Mouse (Mus musculus) T-cell, adult 66 days (primary cell): ENCODE data around the gene H2-D1. TPM values are rescaled to one million over a fixed set of nuclear protein-coding genes. Genes with fewer than 3 reads are reported as not detected.

ENCODE experiments used
- total RNA-seq, 2 experiments: library from RNA; stranded (reverse); gene quantifications; 3 replicates in 1 of 2; 4 replicates in 1 of 2; pipeline ENCODE4 v1.2.4; 2023

The H2-D1 gene
- 1,000 to 10,000 TPM; 2,662 to 2,726 TPM for total RNA-seq

DNA sequence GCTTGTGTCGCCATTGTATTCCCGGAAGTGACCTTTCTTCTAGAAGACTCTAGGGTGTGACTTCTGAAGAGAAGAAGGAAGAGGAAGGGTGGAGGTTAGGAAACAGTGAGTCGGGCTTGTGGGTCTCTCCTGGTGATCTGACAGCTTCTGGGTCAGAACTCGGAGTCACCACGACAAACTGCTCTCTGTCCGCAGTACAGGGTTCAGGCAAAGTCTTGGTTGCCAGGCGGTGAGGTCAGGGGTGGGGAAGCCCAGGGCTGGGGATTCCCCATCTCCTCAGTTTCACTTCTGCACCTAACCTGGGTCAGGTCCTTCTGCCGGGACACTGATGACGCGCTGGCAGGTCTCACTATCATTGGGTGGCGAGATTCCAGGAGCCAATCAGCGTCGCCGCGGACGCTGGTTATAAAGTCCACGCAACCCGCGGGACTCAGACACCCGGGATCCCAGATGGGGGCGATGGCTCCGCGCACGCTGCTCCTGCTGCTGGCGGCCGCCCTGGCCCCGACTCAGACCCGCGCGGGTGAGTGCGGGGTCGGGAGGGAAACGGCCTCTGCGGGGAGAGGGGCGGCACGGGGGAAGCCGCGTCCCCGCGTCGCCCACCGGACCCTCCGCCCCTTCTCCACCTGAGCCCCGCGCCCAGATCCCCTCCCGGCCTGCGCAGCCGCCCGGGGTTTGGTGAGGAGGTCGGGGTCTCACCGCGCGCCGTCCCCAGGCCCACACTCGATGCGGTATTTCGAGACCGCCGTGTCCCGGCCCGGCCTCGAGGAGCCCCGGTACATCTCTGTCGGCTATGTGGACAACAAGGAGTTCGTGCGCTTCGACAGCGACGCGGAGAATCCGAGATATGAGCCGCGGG, at the start of gene H2-D1:
Gene H2-D1, plus strand, starts transcription at position 67 of the 859 bp plus-strand sequence.

DNA sequence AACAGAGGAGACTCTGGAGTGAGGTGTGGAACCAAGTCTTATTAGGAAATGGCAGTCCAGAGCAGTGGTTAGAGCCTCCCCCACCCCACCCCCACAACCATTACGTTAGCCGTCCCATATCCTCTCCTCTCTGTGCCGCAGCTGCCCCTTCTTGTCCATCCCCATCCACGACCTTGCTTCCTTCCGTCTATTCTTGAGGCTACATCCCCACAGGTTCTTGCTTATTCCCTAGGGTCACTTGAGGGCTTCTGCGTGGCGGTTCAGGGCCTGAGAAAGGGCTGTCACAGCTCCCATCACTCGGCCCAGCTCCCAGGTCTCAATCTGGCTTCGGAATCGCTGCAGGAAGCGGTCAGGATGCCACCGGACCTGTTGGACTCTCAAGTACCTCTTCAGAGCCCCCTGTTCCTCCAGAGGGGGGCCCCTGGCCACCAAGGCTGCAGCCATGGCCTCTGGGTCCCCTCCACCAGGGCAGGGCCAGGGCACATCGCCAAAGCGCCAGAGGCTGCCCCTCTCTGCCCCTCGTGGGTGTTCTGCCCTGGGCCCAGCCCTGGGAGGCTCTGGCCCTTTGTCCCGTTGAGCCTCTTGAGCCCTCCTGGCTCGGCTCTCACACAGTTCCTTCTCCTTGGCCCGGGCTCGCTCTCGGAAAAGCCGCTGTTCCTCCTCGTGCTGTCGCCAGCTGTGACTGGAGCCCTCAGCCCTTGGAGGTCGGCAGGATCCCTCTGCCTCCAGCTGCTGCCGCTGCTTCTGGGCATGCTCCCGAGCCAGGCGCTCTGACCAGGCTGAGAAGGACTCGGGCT, 42.2 kb upstream of the H2-D1 start, which contains the start of gene Gm16181:
Gene Gm16181, plus strand, starts transcription at position 679 of the 797 bp plus-strand sequence.

DNA sequence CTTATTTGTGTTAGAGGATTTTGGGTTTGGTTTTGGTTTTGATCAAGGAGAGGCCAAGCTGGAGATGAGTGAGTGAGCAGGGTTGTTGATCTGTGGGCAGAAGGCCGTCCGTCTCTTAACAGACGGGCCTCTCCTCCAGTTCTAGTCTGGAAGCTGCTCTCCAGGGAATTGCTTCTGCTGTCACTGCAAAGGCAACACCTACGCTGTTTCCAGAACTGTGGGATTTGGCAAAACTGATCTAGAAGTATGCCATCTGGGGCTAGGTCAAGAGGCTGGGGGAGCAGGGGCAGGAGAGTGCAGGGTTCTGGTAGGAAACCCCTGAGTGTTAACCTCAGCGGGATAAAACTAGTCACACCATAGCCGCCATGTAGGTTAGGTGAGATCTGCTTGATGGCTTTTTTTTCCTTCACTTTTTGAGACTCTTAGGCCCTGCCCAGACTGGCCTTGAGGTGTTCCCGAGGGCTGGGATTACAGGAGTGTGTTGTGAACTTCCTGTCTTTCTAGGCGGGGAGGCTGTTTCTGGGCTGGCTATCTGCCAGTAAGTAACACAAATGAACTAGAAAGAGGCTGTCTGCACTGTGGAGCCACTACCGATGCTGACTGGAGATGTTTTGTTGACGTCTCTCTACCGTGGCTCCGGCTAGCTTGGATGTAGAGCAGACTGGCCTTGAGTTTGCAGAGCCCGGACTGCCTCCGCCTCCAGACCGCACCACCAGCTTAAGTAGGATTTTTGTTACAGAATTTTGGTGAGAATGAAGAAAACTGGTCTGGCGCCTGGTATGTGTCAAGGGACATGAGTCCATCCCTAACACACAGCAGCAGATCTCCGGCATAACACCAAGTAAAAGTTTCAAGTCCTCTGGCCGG, 29.2 kb upstream of the H2-D1 start, which contains the start of gene Atp6v1g2:
Gene Atp6v1g2, plus strand, starts transcription at position 547 of the 867 bp plus-strand sequence.

DNA sequence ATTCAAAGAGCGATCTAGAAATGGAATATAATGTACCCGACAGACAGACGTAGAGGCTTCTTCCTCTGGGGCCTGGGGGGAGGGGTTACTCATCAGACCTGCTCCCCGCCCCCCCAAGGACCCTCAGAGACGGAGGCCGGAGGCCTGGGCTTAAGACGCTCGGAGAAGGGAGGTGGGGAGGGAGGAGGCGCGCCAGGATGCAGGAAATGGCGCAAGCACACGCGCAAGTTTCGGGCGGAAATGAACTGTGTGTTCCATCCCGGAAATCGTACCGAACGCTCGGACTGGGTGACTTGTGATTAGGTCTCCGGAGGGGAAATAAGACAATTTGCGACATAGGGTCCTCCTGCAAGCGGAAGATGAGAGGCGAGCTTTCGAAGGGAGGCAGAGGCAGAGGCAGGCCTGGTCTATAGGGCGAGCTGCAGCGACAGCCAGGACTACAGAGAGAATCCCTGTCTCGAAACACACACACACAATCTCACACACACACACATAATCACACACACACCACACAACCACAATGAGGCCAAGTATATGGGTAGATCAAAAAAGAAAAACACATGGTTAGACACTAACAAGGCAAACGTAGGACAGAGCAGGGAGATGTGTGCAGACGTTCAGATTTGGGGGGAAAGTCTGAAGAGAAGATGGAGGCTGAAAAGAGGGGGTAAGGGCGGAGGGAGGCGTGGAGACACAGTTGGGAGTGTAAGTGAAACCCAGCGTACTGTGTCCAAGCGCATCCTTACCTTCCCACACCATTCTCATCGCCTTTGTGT, 26.7 kb upstream of the H2-D1 start, which contains the start of gene Nfkbil1:
Gene Nfkbil1, minus strand, starts transcription at position 179 of the 776 bp plus-strand sequence.

DNA sequence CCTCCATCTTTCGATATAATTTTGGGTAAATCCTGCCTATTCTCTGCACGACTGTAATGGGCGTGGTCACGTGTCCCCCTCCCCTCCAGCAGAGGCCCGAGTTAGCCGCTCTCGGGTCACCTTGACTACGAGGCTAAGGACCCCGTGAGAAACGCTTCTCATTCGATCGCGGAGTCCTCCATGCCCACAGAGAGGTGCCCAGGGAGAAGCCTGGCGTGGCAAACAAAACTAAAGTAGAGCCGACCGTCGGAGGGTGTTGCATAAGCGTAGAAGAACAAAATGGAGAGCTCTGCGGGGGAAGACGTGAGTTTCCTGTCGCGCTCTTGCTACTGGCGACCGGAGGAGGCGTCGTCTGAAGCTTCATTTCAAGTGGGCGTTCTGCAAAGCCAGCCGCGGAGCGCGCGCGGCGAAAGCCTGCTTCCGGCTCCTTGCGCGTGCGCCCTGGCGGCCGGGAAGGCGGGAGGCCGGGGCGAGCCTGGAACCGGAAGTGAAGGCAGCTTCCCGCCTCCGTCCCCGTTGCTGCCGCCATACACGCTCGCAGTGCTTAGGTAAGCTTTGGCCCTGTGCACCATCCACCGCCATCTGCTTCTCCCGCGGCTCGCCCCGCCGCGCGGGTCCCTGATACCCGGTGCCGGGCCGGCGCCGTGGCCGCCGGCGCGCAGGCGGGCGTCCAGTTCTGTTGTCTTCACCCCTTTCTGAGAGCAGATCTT, 21.1 kb upstream of the H2-D1 start, which contains the start of gene Ddx39b:
Gene Ddx39b, plus strand, starts transcription at position 442 of the 710 bp plus-strand sequence.

Other genes starting within 250 kb of the H2-D1 start
- gene Vwa7, start 246.2 kb upstream of the H2-D1 start, total RNA-seq, result under 1 TPM; 0.47 to 0.52 TPM
- 1 to 10 TPM in 1 of 2 experiments, not detected in 1; 2.3 TPM for gene Sapcd1, start 234.7 kb upstream of the H2-D1 start, total RNA-seq
- gene Msh5, start 216.0 kb upstream of the H2-D1 start, total RNA-seq, result 1 to 10 TPM; 2.0 to 3.3 TPM
- gene Clic1, start 212.8 kb upstream of the H2-D1 start, total RNA-seq, result 100 to 1,000 TPM; 161 to 180 TPM
- 1 to 10 TPM in 1 of 2 experiments, under 1 TPM in 1; 0.86 to 4.1 TPM for gene Ddah2, start 203.7 kb upstream of the H2-D1 start, total RNA-seq
- gene Ly6g6c, start 197.3 kb upstream of the H2-D1 start, total RNA-seq, result not detected
- not detected for gene Mpig6b, start 196.5 kb upstream of the H2-D1 start, total RNA-seq
- not detected for gene Ly6g6e, start 185.8 kb upstream of the H2-D1 start, total RNA-seq
- gene Ly6g6d, start 184.7 kb upstream of the H2-D1 start, total RNA-seq, result not detected
- not detected for gene Ly6g6f, start 177.1 kb upstream of the H2-D1 start, total RNA-seq
- 10 to 100 TPM; 73.4 to 81.3 TPM for gene Abhd16a, start 173.5 kb upstream of the H2-D1 start, total RNA-seq
- not detected for gene Ly6g5c, start 154.5 kb upstream of the H2-D1 start, total RNA-seq
- gene Ly6g5b, start 147.3 kb upstream of the H2-D1 start, total RNA-seq, result 1 to 10 TPM; 2.7 to 5.4 TPM
- gene Gpank1, start 141.3 kb upstream of the H2-D1 start, total RNA-seq, result 10 to 100 TPM; 33.5 to 34.9 TPM
- 100 to 1,000 TPM; 152 to 162 TPM for gene Csnk2b, start 140.7 kb upstream of the H2-D1 start, total RNA-seq
- gene D17H6S53E, start 136.4 kb upstream of the H2-D1 start, total RNA-seq, result 10 to 100 TPM; 26.0 to 26.8 TPM
- gene Apom, start 130.7 kb upstream of the H2-D1 start, total RNA-seq, result 1 to 10 TPM in 1 of 2 experiments, under 1 TPM in 1; 0.55 to 1.7 TPM
- 100 to 1,000 TPM; 403 to 408 TPM for gene Bag6, start 127.6 kb upstream of the H2-D1 start, total RNA-seq
- gene Prrc2a, start 97.8 kb upstream of the H2-D1 start, total RNA-seq, result 100 to 1,000 TPM; 299 to 313 TPM
- gene Aif1, start 86.7 kb upstream of the H2-D1 start, total RNA-seq, result 1 to 10 TPM; 1.2 to 2.0 TPM
- gene Lst1, start 74.3 kb upstream of the H2-D1 start, total RNA-seq, result 1 to 10 TPM; 4.5 to 8.7 TPM
- 100 to 1,000 TPM; 598 to 633 TPM for gene Ltb, start 68.3 kb upstream of the H2-D1 start, total RNA-seq
- 10 to 100 TPM; 17.7 to 18.6 TPM for gene Tnf, start 60.7 kb upstream of the H2-D1 start, total RNA-seq
- 10 to 100 TPM; 14.1 to 17.3 TPM for gene Lta, start 57.4 kb upstream of the H2-D1 start, total RNA-seq
- not detected for gene Gm16181, start 41.9 kb upstream of the H2-D1 start, total RNA-seq
- 1 to 10 TPM; 2.8 to 3.1 TPM for gene Atp6v1g2, start 29.1 kb upstream of the H2-D1 start, total RNA-seq
- 10 to 100 TPM; 15.8 to 16.0 TPM for gene Nfkbil1, start 26.9 kb upstream of the H2-D1 start, total RNA-seq
- gene Ddx39b, start 21.0 kb upstream of the H2-D1 start, total RNA-seq, result 100 to 1,000 TPM; 432 to 439 TPM
- 10 to 100 TPM; 17.9 to 23.8 TPM for gene H2-Q1, start 57.7 kb downstream of the H2-D1 start, total RNA-seq
- 10 to 100 TPM; 13.7 to 17.0 TPM for gene H2-Q2, start 79.5 kb downstream of the H2-D1 start, total RNA-seq
- gene H2-Q4, start 116.9 kb downstream of the H2-D1 start, total RNA-seq, result 100 to 1,000 TPM; 534 to 564 TPM
- 100 to 1,000 TPM; 203 to 218 TPM for gene H2-Q6, start 162.1 kb downstream of the H2-D1 start, total RNA-seq
- gene H2-Q7, start 176.4 kb downstream of the H2-D1 start, total RNA-seq, result 100 to 1,000 TPM; 546 to 576 TPM
- 10 to 100 TPM; 83.5 to 96.7 TPM for gene H2-Q10, start 207.4 kb downstream of the H2-D1 start, total RNA-seq
- gene Pou5f1, start 243.3 kb downstream of the H2-D1 start, total RNA-seq, result 1 to 10 TPM in 1 of 2 experiments, not detected in 1; 1.1 TPM